Mouse (Mus musculus) MEL (cell line): ENCODE results near the gene Tent4a. TPM values are rescaled to one million over a fixed set of nuclear protein-coding genes. Genes with fewer than 3 reads are reported as not detected.
A peak's percentile ranks its signal among the peaks of the same experiment; 100 is the strongest.

Experiments
- DNase-seq: peaks from one replicate; pipeline ENCODE4 v3.0.0; 2011; ENCODE audit warnings: low read depth, low spot score
- H3K27ac ChIP-seq: 2 replicates; pipeline ENCODE4 v1.5.1; 2012; ENCODE audit warnings: low read depth, mild to moderate bottlenecking, control low read depth, low read length, moderate library complexity; ENCODE audit not compliant: control insufficient read depth
- H3K27me3 ChIP-seq, 2 experiments: fragments of 150-350 bp in 1 of 2; sonication (generic) in 1 of 2; 2 replicates each; pipeline ENCODE4 v1.6.1; 2012; ENCODE audit warnings: low read length in 2 of 2, mild to moderate bottlenecking in 2 of 2, improper control_type of control experiment in 1 of 2, moderate library complexity in 1 of 2; ENCODE audit not compliant: insufficient read depth in 2 of 2, control insufficient read depth in 1 of 2
- H3K36me3 ChIP-seq, 2 experiments: 2 replicates each; pipeline ENCODE4 v1.6.1; 2012 to 2014; ENCODE audit warnings: low read length in 2 of 2, improper control_type of control experiment in 1 of 2, inconsistent platforms in 1 of 2, mild to moderate bottlenecking in 1 of 2; ENCODE audit not compliant: insufficient read depth in 2 of 2, control insufficient read depth in 1 of 2
- H3K4me1 ChIP-seq, 2 experiments: fragments of 150-350 bp in 1 of 2; sonication (generic) in 1 of 2; 2 replicates each; pipeline ENCODE4 v1.6.1; 2012; ENCODE audit warnings: low read length in 2 of 2, improper control_type of control experiment in 1 of 2, mild to moderate bottlenecking in 1 of 2; ENCODE audit not compliant: insufficient read depth in 2 of 2, control insufficient read depth in 1 of 2
- H3K4me3 ChIP-seq, 2 experiments: fragments of 150-350 bp in 1 of 2; sonication (generic) in 1 of 2; 2 replicates each; pipeline ENCODE4 v1.5.1; 2012; ENCODE audit warnings: low read depth in 2 of 2, low read length in 2 of 2, mild to moderate bottlenecking in 2 of 2, moderate library complexity in 2 of 2, control low read depth in 1 of 2, improper control_type of control experiment in 1 of 2; ENCODE audit not compliant: control insufficient read depth in 1 of 2, insufficient read depth in 1 of 2
- H3K79me2 ChIP-seq: 2 replicates; pipeline ENCODE4 v1.6.1; 2012; ENCODE audit warnings: mild to moderate bottlenecking, low read length, moderate library complexity; ENCODE audit not compliant: control insufficient read depth, poor library complexity, insufficient read depth
- H3K9ac ChIP-seq: 2 replicates; pipeline ENCODE4 v1.6.1; 2012; ENCODE audit warnings: low read depth, mild to moderate bottlenecking, control low read depth, low read length, moderate library complexity; ENCODE audit not compliant: control insufficient read depth, poor library complexity, severe bottlenecking
- H3K9me3 ChIP-seq: fragments of 150-350 bp; sonication (generic); replicated peaks from 2 replicates; pipeline ENCODE4 v1.6.1; 2012; ENCODE audit warnings: mild to moderate bottlenecking, low read length, improper control_type of control experiment, moderate library complexity; ENCODE audit not compliant: insufficient read depth
- CHD1 ChIP-seq: IDR thresholded peaks from 2 replicates; pipeline ENCODE4 v1.6.1; 2012; ENCODE audit warnings: low read depth, mild to moderate bottlenecking, inconsistent platforms, low read length, improper control_type of control experiment
- CTCF ChIP-seq, 3 experiments: IDR thresholded peaks in 2 of 3; conservative IDR thresholded peaks in 1 of 3; 2 replicates each; pipeline ENCODE4 v1.5.1; 2011 to 2012; ENCODE audit warnings: low read length in 3 of 3, low read depth in 2 of 3, mild to moderate bottlenecking in 2 of 3, improper control_type of control experiment in 1 of 3, inconsistent platforms in 1 of 3, mixed read lengths in 1 of 3, moderate library complexity in 1 of 3; ENCODE audit not compliant: control insufficient read depth in 1 of 3, insufficient read depth in 1 of 3, poor library complexity in 1 of 3, severe bottlenecking in 1 of 3
- EP300 ChIP-seq, 2 experiments: IDR thresholded peaks; 2 replicates each; pipeline ENCODE4 v1.6.1; 2011; ENCODE audit warnings: improper control_type of control experiment in 2 of 2, low read length in 2 of 2, low read depth in 1 of 2, mild to moderate bottlenecking in 1 of 2
- GABPA ChIP-seq: IDR thresholded peaks from 2 replicates; pipeline ENCODE4 v1.6.1; 2012; ENCODE audit warnings: low read depth, mild to moderate bottlenecking, inconsistent platforms, low read length, improper control_type of control experiment, moderate library complexity
- KAT2A ChIP-seq: conservative IDR thresholded peaks from 2 replicates; pipeline ENCODE4 v1.6.1; 2012; ENCODE audit warnings: low read depth, low read length, improper control_type of control experiment, inconsistent platforms
- MAFK ChIP-seq: IDR thresholded peaks from 2 replicates; pipeline ENCODE4 v1.6.1; 2011; ENCODE audit warnings: low read depth, mild to moderate bottlenecking, low read length, improper control_type of control experiment, borderline replicate concordance
- MAZ ChIP-seq: IDR thresholded peaks from 2 replicates; pipeline ENCODE4 v1.6.1; 2012; ENCODE audit warnings: low read depth, mild to moderate bottlenecking, inconsistent platforms, low read length, improper control_type of control experiment
- MEF2A ChIP-seq: IDR thresholded peaks from 2 replicates; pipeline ENCODE4 v1.6.1; 2014; ENCODE audit warnings: low read depth, mild to moderate bottlenecking, inconsistent platforms, low read length, improper control_type of control experiment; ENCODE audit not compliant: poor library complexity, insufficient replicate concordance, severe bottlenecking; ENCODE audit errors: extremely low read depth
- MXI1 ChIP-seq: IDR thresholded peaks from 2 replicates; pipeline ENCODE4 v1.6.1; 2011; ENCODE audit warnings: mild to moderate bottlenecking, low read depth, low read length, improper control_type of control experiment
- MYB ChIP-seq: IDR thresholded peaks from 2 replicates; pipeline ENCODE4 v1.6.1; 2011; ENCODE audit warnings: mild to moderate bottlenecking, low read depth, low read length, improper control_type of control experiment
- NELFE ChIP-seq: IDR thresholded peaks from 2 replicates; pipeline ENCODE4 v1.6.1; 2011; ENCODE audit warnings: low read depth, low read length, improper control_type of control experiment
- NRF1 ChIP-seq: IDR thresholded peaks from 2 replicates; pipeline ENCODE4 v1.6.1; 2014; ENCODE audit warnings: low read depth, mild to moderate bottlenecking, inconsistent platforms, low read length, improper control_type of control experiment, moderate library complexity; ENCODE audit not compliant: poor library complexity, insufficient read depth, severe bottlenecking
- POLR2AphosphoS2 ChIP-seq: IDR thresholded peaks from 2 replicates; pipeline ENCODE4 v1.6.1; 2011; ENCODE audit warnings: low read length, improper control_type of control experiment
- POLR2AphosphoS5 ChIP-seq: IDR thresholded peaks from 2 replicates; pipeline ENCODE4 v1.6.1; 2012; ENCODE audit warnings: low read depth, borderline replicate concordance, mild to moderate bottlenecking, inconsistent platforms, low read length, moderate library complexity, mixed read lengths
- RAD21 ChIP-seq: IDR thresholded peaks from 2 replicates; pipeline ENCODE4 v1.6.1; 2011; ENCODE audit warnings: mild to moderate bottlenecking, low read depth, low read length, improper control_type of control experiment
- RCOR1 ChIP-seq: IDR thresholded peaks from 2 replicates; pipeline ENCODE4 v1.6.1; 2012; ENCODE audit warnings: low read depth, mild to moderate bottlenecking, inconsistent platforms, low read length, improper control_type of control experiment
- SIN3A ChIP-seq: IDR thresholded peaks from 2 replicates; pipeline ENCODE4 v1.6.1; 2012; ENCODE audit warnings: low read length, improper control_type of control experiment, inconsistent platforms
- TAL1 ChIP-seq: IDR thresholded peaks from 2 replicates; pipeline ENCODE4 v1.6.1; 2012; ENCODE audit warnings: mild to moderate bottlenecking, inconsistent platforms, low read length, moderate library complexity, mixed read lengths
- TBP ChIP-seq: IDR thresholded peaks from 2 replicates; pipeline ENCODE4 v1.8.0; 2011; ENCODE audit warnings: low read depth, low read length, improper control_type of control experiment
- ZKSCAN1 ChIP-seq: IDR thresholded peaks from 2 replicates; pipeline ENCODE4 v1.6.1; 2012; ENCODE audit warnings: low read depth, mild to moderate bottlenecking, inconsistent platforms, low read length, improper control_type of control experiment, moderate library complexity
- ZMIZ1 ChIP-seq: IDR thresholded peaks from 2 replicates; pipeline ENCODE4 v1.6.1; 2012; ENCODE audit warnings: low read depth, mild to moderate bottlenecking, inconsistent platforms, low read length, improper control_type of control experiment, moderate library complexity
- ZNF384 ChIP-seq: IDR thresholded peaks from 2 replicates; pipeline ENCODE4 v1.6.1; 2012; ENCODE audit warnings: low read depth, mild to moderate bottlenecking, inconsistent platforms, low read length, improper control_type of control experiment
- polyA plus RNA-seq, 2 experiments: library from polyadenylated mRNA; stranded (reverse) in 1 of 2; unstranded in 1 of 2; fragments of >175 nt in 1 of 2; fragments of >200 nt in 1 of 2; gene quantifications; 2 replicates each; pipeline versions ENCODE4 v1.2.1 to v1.2.4; 2012; ENCODE audit warnings: low replicate concordance in 2 of 2, low read depth in 1 of 2; ENCODE audit not compliant: insufficient read length in 2 of 2, insufficient read depth in 1 of 2, missing spikeins in 1 of 2
- total RNA-seq: library from RNA; depleted of rRNA; stranded (reverse); fragments of 300-350 nt; gene quantifications from 2 replicates; pipeline ENCODE4 v1.2.3, GENCODE M21; 2012

Gene Tent4a
- total and polyA plus RNA-seq, 3 experiments, result 12.2 to 18.4 TPM; not detected in 1

- Histone ChIP-seq H3K4me1 (no peaks in the 10 kb centered on the region; a peak in 1 of 4 replicates), H3K9ac (no peak overlapping the region), H3K27me3 (no peaks in the 10 kb centered on the region), H3K79me2 (no peaks in the 10 kb centered on the region), H3K27ac (no peak overlapping the region), H3K4me3 (no peak overlapping the region), H3K36me3 (no peaks in the 10 kb centered on the region), H3K9me3 (no peaks in the 10 kb centered on the region)
- peak; percentile 25 for DNase-seq
- TF ChIP-seq ZNF384 (no peak), GABPA (no peak), RCOR1 (no peak), ZMIZ1 (no peak), MAZ (no peak), TAL1 (no peak), NELFE (no peak), SIN3A (no peak), RAD21 (no peak), EP300 (IDR thresholded peaks at IDR 0.05; ENCODE audit: low read depth in 1 of 2, low read length in 2 of 2) (no peak)
Observed at GRCm38 (mm10) chr13:69488565-69489255, 45.7 kb downstream of the Tent4a start.

GRCm38 (mm10) chr13:69487611-69488275, 46.7 kb downstream of the Tent4a start:
- no peak overlapping the region for H3K27ac ChIP-seq
- no peak for TF ChIP-seq TAL1
- TF ChIP-seq NRF1, result no peak
- TF ChIP-seq MXI1, result no peak
- no peak for TF ChIP-seq KAT2A
- no peak for TF ChIP-seq CHD1
- TF ChIP-seq MYB, result no peak
- TF ChIP-seq ZKSCAN1, result no peak
- no peak for TF ChIP-seq MEF2A
- no peak for TF ChIP-seq CTCF (IDR thresholded peaks at IDR 0.05 in 2 of 3, conservative IDR thresholded peaks at IDR 0.05 in 1 of 3; ENCODE audit: control insufficient read depth in 1 of 3, insufficient read depth in 1 of 3, low read depth in 2 of 3, low read length in 3 of 3, poor library complexity in 1 of 3, severe bottlenecking in 1 of 3)
- no peak for TF ChIP-seq POLR2AphosphoS2
- no peak for TF ChIP-seq TBP
- TF ChIP-seq MAFK, result no peak
- TF ChIP-seq POLR2AphosphoS5, result no peak
- H3K4me1 ChIP-seq, result no peaks in the 10 kb centered on the region; a peak in 1 of 4 replicates
- H3K9me3 ChIP-seq, result no peaks in the 10 kb centered on the region
- no peak for DNase-seq
- H3K79me2 ChIP-seq, result no peaks in the 10 kb centered on the region
- H3K4me3 ChIP-seq, result no peak overlapping the region
- H3K27me3 ChIP-seq, result no peaks in the 10 kb centered on the region; a peak in 1 of 4 replicates
- H3K36me3 ChIP-seq, result no peaks in the 10 kb centered on the region
- H3K9ac ChIP-seq, result no peak overlapping the region
